Mouse (Mus musculus): ENCODE measurements around the gene Ccser1.

The Ccser1 gene

DNA sequence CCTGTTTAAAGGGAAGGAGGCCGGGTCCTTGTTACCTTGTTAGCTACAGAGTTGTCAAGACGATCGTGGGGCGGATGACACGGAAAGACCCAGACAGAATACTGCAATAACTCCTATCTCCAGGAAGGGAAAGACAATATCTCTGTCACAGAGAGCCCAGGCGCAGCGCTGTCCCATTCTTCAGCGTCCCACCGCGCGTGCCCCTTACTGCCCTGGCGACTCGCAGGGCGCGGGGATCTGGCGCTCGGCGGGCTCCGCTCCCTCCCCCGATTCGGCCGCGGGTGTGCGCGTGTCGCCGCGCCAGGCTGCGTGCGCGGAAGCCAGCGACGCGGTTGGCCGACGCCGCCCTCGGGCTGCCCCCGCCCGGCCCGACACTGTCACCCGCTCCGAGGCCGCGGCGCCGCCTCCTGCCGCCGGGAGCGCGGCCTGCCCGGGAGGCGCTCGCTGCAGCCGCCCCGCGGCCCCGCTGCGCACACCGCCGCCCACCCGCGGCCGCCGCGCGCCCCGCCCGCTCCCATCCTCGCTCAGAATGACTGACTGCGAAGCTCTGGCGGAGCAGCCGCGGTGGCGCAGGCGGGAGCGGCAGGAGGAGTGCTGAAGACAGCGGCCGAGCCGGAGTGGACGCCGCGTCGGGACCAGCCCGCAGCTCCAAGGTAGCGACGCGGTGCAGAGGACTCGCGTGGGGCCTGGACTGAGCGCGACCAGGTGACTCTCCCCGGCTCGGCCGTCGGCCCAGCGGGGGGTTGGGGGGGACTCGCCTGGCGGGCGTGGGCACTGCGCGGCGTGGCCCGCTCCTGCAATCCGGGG lies at the start of gene Ccser1:
Ccser1 (plus strand) TSS at position 376 of the 807 bp plus-strand sequence.
- DNase-seq (ENCODE audit: low read depth): peak; percentile 1

DNA sequence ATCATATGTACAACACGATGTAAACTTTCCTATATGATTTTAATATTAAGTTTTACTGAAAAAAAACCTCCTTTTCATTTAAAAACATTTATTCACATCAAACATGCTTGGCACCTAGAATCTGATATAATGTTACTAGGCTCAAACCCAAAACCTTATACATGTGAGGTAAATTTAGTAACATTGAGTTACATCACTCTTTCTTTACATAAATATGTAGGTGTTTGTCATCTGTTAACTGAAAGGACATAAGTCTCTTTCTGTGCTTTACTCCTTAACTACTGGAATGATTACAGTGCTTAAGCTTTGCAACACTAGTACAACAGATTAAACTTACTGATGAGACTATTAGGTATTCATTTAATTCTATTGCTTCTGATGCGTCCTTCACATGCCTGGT lies 43.7 kb upstream of the Ccser1 start:
- DNase-seq (ENCODE audit: low read depth): no peak

GRCm38 (mm10) chr6:61143031-61143430 lies 37.1 kb upstream of the Ccser1 start:
- no peak for DNase-seq (ENCODE audit: low read depth)

DNA sequence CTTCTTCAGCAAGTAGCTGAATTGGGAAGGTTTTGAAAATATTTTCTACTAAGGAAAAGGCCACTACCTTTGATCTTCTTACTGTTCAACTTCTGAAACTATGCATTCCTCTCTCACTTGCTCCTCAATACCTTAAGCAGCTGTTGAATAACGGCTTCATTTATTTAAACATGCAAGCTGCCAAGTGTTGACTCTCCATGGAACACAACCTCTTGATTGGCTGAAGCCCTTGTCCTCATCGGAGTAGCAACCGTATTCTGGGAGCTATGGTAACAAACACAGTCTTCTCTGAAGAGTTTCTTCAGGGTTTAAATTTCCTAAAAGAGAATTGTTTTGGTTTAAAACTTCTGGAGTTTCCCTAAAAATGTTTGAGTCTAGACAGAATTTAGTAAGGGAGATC lies 27.2 kb upstream of the Ccser1 start:
- DNase-seq (ENCODE audit: low read depth): no peak

DNA sequence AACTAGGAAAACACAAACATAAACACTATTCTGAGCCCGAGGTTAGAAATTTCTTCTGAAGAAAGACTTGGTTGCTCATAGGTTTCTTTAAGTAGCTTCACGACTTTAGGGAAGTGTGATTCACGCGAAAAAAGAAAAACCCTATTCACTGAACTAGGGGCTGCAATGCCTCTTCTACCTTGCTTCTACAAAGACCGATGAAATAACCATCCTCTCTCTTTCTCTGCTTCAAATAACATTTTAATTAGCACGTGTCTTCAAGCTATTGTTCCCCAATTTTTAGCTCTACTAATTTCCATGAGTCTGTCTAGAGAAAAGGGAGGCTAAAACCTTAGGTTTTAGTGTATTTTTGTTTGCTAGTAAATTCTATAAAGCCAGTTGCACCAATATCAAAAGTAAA lies 25.5 kb upstream of the Ccser1 start:
- no peak for DNase-seq (ENCODE audit: low read depth)

DNA sequence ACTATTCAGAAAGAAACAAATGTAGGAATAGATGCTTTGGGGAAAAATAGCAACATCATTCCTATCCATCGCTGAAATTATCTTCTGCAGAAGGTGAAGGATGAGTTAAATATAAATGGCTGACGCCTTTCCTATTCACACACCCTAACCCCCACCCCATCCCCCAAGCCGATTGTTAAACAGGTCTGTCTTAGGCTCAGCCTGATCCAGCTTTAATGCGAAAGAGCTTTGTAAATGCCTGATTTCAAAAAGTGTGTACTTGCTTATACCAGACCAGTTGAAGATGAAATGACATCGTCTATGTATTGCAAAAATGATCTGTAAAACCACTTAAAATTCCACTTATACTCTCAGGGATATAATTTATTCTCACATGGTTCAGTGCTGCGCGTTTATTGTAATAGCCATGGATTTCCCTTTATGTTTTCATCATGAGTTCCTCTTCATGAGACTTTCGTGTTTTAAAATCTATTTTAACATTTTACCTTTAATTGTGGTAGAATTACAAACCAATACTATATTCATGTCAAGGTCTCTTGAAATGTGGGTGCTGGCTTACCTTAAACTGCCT lies 25.0 kb upstream of the Ccser1 start:
- DNase-seq (ENCODE audit: low read depth): no peak

GRCm38 (mm10) chr6:61155718-61156117 lies 24.4 kb upstream of the Ccser1 start:
- DNase-seq (ENCODE audit: low read depth): no peak

DNA sequence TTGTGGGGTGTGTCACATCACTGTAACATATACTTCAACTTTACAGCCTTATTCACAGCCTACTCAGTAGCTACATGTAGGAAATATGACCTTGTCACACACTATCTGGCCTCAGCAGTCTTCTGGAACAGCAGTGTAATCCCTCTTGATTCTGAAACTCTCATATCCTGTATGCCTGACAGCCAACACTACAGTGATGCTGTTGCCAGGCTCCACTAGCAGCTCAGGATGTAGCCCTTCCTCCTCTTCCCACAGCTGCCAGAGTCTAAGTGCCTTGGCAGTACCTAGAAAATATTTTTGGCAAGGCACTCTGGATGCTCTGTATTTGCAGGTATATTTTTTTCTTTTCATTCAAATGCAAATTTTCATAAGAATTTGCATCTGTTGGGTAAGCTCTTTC lies 18.0 kb upstream of the Ccser1 start:
- DNase-seq (ENCODE audit: low read depth): no peak

DNA sequence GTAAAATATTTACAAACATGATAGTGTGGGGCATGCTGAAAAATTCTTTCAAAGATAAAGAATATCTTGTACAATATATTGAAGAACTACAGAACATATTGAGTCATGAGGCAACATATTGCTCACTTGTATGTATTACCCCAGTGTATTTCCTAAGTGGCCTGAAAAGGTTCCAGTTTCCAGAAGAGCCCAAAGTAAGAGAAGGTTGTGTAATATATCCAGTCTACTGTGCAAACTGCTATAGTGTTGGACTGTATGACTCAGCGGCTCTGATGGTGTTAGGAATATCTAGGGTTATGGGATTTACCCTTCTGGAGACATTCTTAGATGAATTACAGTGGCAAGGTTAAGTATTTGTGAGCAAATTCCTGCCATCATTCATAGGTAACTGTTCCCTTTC lies 13.2 kb upstream of the Ccser1 start:
- no peak for DNase-seq (ENCODE audit: low read depth)

DNA sequence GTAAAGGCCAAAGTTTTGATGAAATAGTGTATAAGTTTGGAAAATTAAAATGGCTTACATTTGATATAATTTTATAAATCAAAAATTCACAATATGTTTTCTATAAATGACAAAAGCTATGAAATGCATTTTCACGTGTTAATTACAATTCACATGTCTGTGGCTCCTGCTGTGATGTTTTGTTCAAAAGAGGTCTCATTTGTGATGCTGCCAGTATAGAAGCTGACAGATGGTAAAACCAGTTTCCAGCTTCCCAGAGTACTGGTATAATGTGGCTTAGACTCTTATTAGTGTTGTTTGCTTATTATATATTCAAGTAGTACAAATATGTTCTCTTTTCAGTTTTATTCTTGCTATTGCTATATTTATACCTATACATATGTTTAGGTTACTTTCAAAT lies 4.0 kb upstream of the Ccser1 start:
- no peak for DNase-seq (ENCODE audit: low read depth)

GRCm38 (mm10) chr6:61177476-61177875 lies 2.6 kb upstream of the Ccser1 start:
- DNase-seq (ENCODE audit: low read depth): no peak

- DNase-seq (ENCODE audit: low read depth): no peak
These were observed 529 bp upstream of the Ccser1 start for GRCm38 (mm10) chr6:61179641-61179948.

- no peak for DNase-seq (ENCODE audit: low read depth)
These were observed 650 bp downstream of the Ccser1 start for GRCm38 (mm10) chr6:61180756-61181191.

DNA sequence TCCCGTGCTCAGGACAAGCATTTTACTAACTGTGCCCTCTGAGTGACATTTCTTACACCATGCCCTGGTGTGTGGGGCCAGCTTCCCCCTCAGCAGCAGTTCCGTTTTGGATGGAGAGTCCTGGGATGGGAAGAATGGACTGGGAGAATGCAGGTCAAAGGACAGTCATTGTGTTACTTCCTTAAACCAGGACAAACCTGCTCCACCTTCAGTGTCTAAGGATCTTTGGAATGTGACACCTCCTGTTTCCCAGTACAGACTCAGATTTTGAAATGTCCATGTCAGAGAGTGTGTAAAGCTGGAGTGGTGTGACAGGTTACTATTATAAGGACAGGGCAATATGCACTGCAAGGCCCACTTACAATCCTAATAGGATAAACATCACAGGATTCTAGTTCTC lies 8.9 kb downstream of the Ccser1 start:
- no peak for DNase-seq (ENCODE audit: low read depth)

- DNase-seq (ENCODE audit: low read depth): no peak
These were observed 11.7 kb downstream of the Ccser1 start for GRCm38 (mm10) chr6:61191597-61192386.

DNA sequence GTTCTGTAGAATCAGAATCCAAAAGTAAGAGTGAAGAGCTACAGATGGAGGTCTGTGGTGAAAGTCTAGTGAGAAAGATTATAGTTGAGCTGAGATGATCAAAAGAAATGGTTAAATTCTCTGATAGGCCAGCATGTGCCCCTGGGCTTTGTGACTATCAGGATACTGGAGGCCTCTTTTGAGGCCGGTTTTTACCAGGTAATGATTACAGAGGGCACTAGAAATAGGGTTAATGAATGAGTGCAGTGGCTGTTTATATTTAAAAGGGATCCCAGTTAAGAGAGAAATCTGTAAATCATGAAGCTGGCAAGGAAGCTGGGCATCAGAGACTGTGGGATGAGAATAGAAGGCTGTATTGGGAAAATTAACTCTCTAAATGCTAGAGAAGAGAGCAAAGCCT lies 23.2 kb downstream of the Ccser1 start:
- no peak for DNase-seq (ENCODE audit: low read depth)

GRCm38 (mm10) chr6:61206042-61206441 lies 25.9 kb downstream of the Ccser1 start:
- DNase-seq (ENCODE audit: low read depth): no peak

DNA sequence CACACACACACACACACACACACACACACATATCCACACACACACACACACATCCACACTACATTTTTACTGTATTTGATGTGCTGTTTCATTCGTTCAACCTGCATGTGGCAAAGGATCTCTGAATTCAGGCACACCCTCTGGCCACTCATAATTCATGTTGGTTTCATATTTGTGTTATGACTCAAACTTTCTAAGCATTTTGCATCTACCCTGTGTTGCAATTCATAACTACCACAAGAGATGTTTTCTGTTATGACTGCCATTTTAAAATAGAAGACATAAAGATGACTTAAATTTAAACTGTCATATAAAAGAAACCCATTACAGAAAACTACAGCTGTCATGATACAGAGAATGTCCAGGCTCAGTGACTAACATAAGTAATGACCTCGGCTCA lies 26.5 kb downstream of the Ccser1 start:
- no peak for DNase-seq (ENCODE audit: low read depth)

GRCm38 (mm10) chr6:61210061-61210737 lies 30.1 kb downstream of the Ccser1 start:
- DNase-seq (ENCODE audit: low read depth): no peak

GRCm38 (mm10) chr6:61215705-61216104 lies 35.6 kb downstream of the Ccser1 start:
- no peak for DNase-seq (ENCODE audit: low read depth)

GRCm38 (mm10) chr6:61216514-61216913 lies 36.4 kb downstream of the Ccser1 start:
- DNase-seq (ENCODE audit: low read depth): no peak

GRCm38 (mm10) chr6:61217717-61218116 lies 37.6 kb downstream of the Ccser1 start:
- DNase-seq (ENCODE audit: low read depth): no peak

DNA sequence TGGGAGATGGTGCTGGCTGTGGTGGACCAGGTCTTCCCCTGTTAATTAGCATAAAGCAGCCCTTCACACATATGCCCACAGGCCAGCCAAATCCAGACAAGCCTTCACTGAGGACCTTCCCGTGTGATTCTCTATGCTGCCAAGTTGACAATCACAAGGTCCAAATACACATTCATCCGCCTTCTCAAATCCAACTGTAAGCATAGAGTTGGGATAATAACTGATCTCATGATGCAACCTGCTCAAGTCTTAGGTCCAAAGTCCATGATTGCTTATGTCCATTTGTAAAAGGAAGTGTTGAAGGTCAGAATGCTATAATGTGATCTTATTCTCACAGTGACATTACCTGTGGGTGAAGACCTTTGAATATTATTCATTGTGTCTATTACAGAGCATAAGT lies 43.4 kb downstream of the Ccser1 start:
- no peak for DNase-seq (ENCODE audit: low read depth)

All from c-Kit-positive CD71-positive TER-119-negative erythroid progenitor cells, embryonic 14.5 days (primary cell).